Mouse (Mus musculus) Muller cell, postnatal 12 days (primary cell): ENCODE results near the gene Luc7l3.

Experiments used
- DNase-seq: peaks from one replicate; pipeline ENCODE4 v3.0.0-alpha.2; 2015; ENCODE audit errors: inconsistent ontology term

The Luc7l3 gene

GRCm38 (mm10) chr11:94321931-94322400 is at the start of gene Luc7l3:
TSS of gene Luc7l3 (minus strand) at chr11:94321988.
- peak; percentile 96 for DNase-seq

- DNase-seq, result no peak
These were observed 49.0 kb upstream of the Luc7l3 start for GRCm38 (mm10) chr11:94370809-94371208.

- DNase-seq, result no peak
These were observed 48.2 kb upstream of the Luc7l3 start for GRCm38 (mm10) chr11:94369981-94370380.

GRCm38 (mm10) chr11:94365340-94365739 is 43.6 kb upstream of the Luc7l3 start:
- DNase-seq, result no peak

GRCm38 (mm10) chr11:94363690-94364089 is 41.9 kb upstream of the Luc7l3 start:
- DNase-seq, result no peak

- no peak for DNase-seq
These were observed 40.3 kb upstream of the Luc7l3 start for GRCm38 (mm10) chr11:94362101-94362500.

GRCm38 (mm10) chr11:94361166-94361870 is 39.5 kb upstream of the Luc7l3 start:
- no peak for DNase-seq

GRCm38 (mm10) chr11:94359168-94359567 is 37.4 kb upstream of the Luc7l3 start:
- DNase-seq, result no peak

- no peak for DNase-seq
These were observed 33.9 kb upstream of the Luc7l3 start for GRCm38 (mm10) chr11:94355521-94356217.

- no peak for DNase-seq
These were observed 29.3 kb upstream of the Luc7l3 start for GRCm38 (mm10) chr11:94351094-94351493.

GRCm38 (mm10) chr11:94350337-94350736 is 28.5 kb upstream of the Luc7l3 start:
- DNase-seq, result no peak

GRCm38 (mm10) chr11:94349839-94350238 is 28.1 kb upstream of the Luc7l3 start:
- DNase-seq, result no peak

GRCm38 (mm10) chr11:94347063-94347575 is 25.3 kb upstream of the Luc7l3 start:
- DNase-seq, result no peak

- peak; percentile 92 for DNase-seq
These were observed 24.8 kb upstream of the Luc7l3 start for GRCm38 (mm10) chr11:94346611-94347010.

GRCm38 (mm10) chr11:94345926-94346325 is 24.1 kb upstream of the Luc7l3 start:
- no peak for DNase-seq

- no peak for DNase-seq
These were observed 22.7 kb upstream of the Luc7l3 start for GRCm38 (mm10) chr11:94344470-94344869.

- DNase-seq, result no peak
These were observed 22.2 kb upstream of the Luc7l3 start for GRCm38 (mm10) chr11:94343955-94344358.

GRCm38 (mm10) chr11:94342114-94342905 is 20.5 kb upstream of the Luc7l3 start:
- DNase-seq, result no peak

GRCm38 (mm10) chr11:94340948-94341933 is 19.5 kb upstream of the Luc7l3 start:
- DNase-seq, result no peak

GRCm38 (mm10) chr11:94339732-94340585 is 18.2 kb upstream of the Luc7l3 start:
- DNase-seq, result peak; percentile 62
